ENCODE assay signal across 8 mouse cellular contexts in genomic region chr17:46628471-46628790, GRCm38 (mm10). TPM values are rescaled to one million over a fixed set of nuclear protein-coding genes. Genes with fewer than 3 reads are reported as not detected.
DNase-seq lines count a peak whose midpoint lies in the region; ATAC-seq lines count a peak whose summit lies in the region.

No protein-coding gene starts in this region.

- peak overlapping the region; percentile 84 for H3K4me2 ChIP-seq in heart, embryonic 11.5 days
- H3K4me2 ChIP-seq in forebrain, embryonic 16.5 days (ENCODE audit: low read length): peak overlapping the region; percentile 80
- H3K4me2 ChIP-seq in liver, embryonic 16.5 days (ENCODE audit: low read depth, low read length): peak overlapping the region; percentile 61

- WGBS in heart, embryonic 11.5 days (ENCODE audit: insufficient replicate concordance): 0% methylated on average over 13 of the region's 13 CpGs
- WGBS in forebrain, embryonic 16.5 days: under 1% methylated on average over 13 of the region's 13 CpGs
- WGBS in liver, embryonic 16.5 days (ENCODE audit: insufficient replicate concordance): 1% methylated on average over 13 of the region's 13 CpGs

- peak overlapping the region; percentile 95 for H3K4me3 ChIP-seq in heart, embryonic 11.5 days (ENCODE audit: low read depth, low read length)
- peak overlapping the region; percentile 93 for H3K4me3 ChIP-seq in forebrain, embryonic 16.5 days (replicated peaks; ENCODE audit: low read length)
- peak overlapping the region; percentile 67 for H3K4me3 ChIP-seq in liver, embryonic 16.5 days (ENCODE audit: low read depth, low read length)

- H3K27ac ChIP-seq in heart, embryonic 11.5 days (ENCODE audit: low read depth, low read length): peak overlapping the region; percentile 98
- H3K27ac ChIP-seq in forebrain, embryonic 16.5 days (ENCODE audit: low read length): peak overlapping the region; percentile 90
- H3K27ac ChIP-seq in liver, embryonic 16.5 days (ENCODE audit: low read length): no peak overlapping the region

- H3K27me3 ChIP-seq in heart, embryonic 11.5 days (ENCODE audit: control insufficient read depth, insufficient read depth, low read length): no peaks in the 10 kb centered on the region
- no peaks in the 10 kb centered on the region for H3K27me3 ChIP-seq in forebrain, embryonic 16.5 days (replicated peaks; ENCODE audit: control insufficient read depth, insufficient read depth, low read length)
- peaks cover 26% of the 10 kb centered on the region for H3K27me3 ChIP-seq in liver, embryonic 16.5 days (ENCODE audit: control insufficient read depth, insufficient read depth, low read depth, low read length)

- ATAC-seq in heart, embryonic 11.5 days (replicated peaks; ENCODE audit: insufficient number of reproducible peaks, low FRiP score, low TSS enrichment): no peak
- ATAC-seq in forebrain, embryonic 16.5 days: no peak; the same call in 1 of the 2 replicates
- ATAC-seq in liver, embryonic 16.5 days (ENCODE audit: low read depth): no peak

- H3K9me3 ChIP-seq in heart, embryonic 11.5 days (replicated peaks; ENCODE audit: control insufficient read depth, low read length): no peaks in the 10 kb centered on the region
- H3K9me3 ChIP-seq in forebrain, embryonic 16.5 days (ENCODE audit: control insufficient read depth, low read length): no peaks in the 10 kb centered on the region
- H3K9me3 ChIP-seq in liver, embryonic 16.5 days (replicated peaks; ENCODE audit: control insufficient read depth, low read length): no peaks in the 10 kb centered on the region

- intact Hi-C loops in heart, postnatal 36 days (cut with DNase I): no loop called here

- peaks cover 56% of the 10 kb centered on the region for H3K4me1 ChIP-seq in heart, embryonic 11.5 days (ENCODE audit: control insufficient read depth, insufficient read depth, low read length)
- H3K4me1 ChIP-seq in forebrain, embryonic 16.5 days (replicated peaks; ENCODE audit: control insufficient read depth, insufficient read depth, low read length): peaks cover 42% of the 10 kb centered on the region
- peaks cover 9% of the 10 kb centered on the region for H3K4me1 ChIP-seq in liver, embryonic 16.5 days (ENCODE audit: control insufficient read depth, low read depth, low read length)

- H3K36me3 ChIP-seq in heart, embryonic 11.5 days (ENCODE audit: control insufficient read depth, insufficient read depth, low read length): no peaks in the 10 kb centered on the region; the same call in none of the 2 replicates
- H3K36me3 ChIP-seq in forebrain, embryonic 16.5 days (ENCODE audit: control insufficient read depth, insufficient read depth): no peaks in the 10 kb centered on the region
- H3K36me3 ChIP-seq in liver, embryonic 16.5 days (ENCODE audit: control insufficient read depth, insufficient read depth): no peaks in the 10 kb centered on the region

- H3K9ac ChIP-seq in heart, embryonic 11.5 days (ENCODE audit: low read depth, low read length): peak overlapping the region; percentile 99
- peak overlapping the region; percentile 95 for H3K9ac ChIP-seq in forebrain, embryonic 16.5 days (replicated peaks; ENCODE audit: low read depth, low read length)
- peak overlapping the region; percentile 64 for H3K9ac ChIP-seq in liver, embryonic 16.5 days (ENCODE audit: low read depth, low read length)

- no peak for DNase-seq in heart, postnatal 36 days
- DNase-seq in MN1 (ENCODE audit: low spot score): peak; percentile 61
- no peak for DNase-seq in right cerebral cortex, postnatal 14 days
- DNase-seq in frontal cortex, postnatal 36 days (ENCODE audit: low spot score in 2 of 2): no peak
- no peak for DNase-seq in left cerebral cortex, adult 8-10 months (ENCODE audit: low spot score in 2 of 2)

RNA-seq across cellular contexts. Expression of gene Ptk7, which starts 0.9 kb away (rescaled TPM):
- polyA plus RNA-seq in heart, embryonic 11.5 days (2014; fragmentation: Nextera tagmentation; extraction: Ambion mirVana): 18.8 and 22.8 TPM in 2 replicates
- total RNA-seq in heart, postnatal 36 days (2021): 1 to 10 TPM; 2.7 to 4.0 TPM
- polyA plus RNA-seq in forebrain, embryonic 16.5 days (2015; fragmentation: Nextera tagmentation; extraction: Ambion mirVana): 33.9 and 36.5 TPM in 2 replicates
- 8.4 and 9.4 TPM in 2 replicates for polyA plus RNA-seq in liver, embryonic 16.5 days (2015; fragmentation: Nextera tagmentation; extraction: Ambion mirVana)
- total RNA-seq in left cerebral cortex, adult 8-10 months (2022): 10 to 100 TPM; 11.2 to 12.9 (median 11.8) TPM

RNA-seq across cellular contexts. Expression of gene Klc4, which starts 17.4 kb away (rescaled TPM):
- polyA plus RNA-seq in heart, embryonic 11.5 days (2014; fragmentation: Nextera tagmentation; extraction: Ambion mirVana): 16.5 and 18.0 TPM in 2 replicates
- 10 to 100 TPM; 24.5 to 29.1 TPM for total RNA-seq in heart, postnatal 36 days (2021)
- 42.8 and 43.9 TPM in 2 replicates for polyA plus RNA-seq in forebrain, embryonic 16.5 days (2015; fragmentation: Nextera tagmentation; extraction: Ambion mirVana)
- polyA plus RNA-seq in liver, embryonic 16.5 days (2015; fragmentation: Nextera tagmentation; extraction: Ambion mirVana): 10.0 and 12.2 TPM in 2 replicates
- 10 to 100 TPM; 20.8 to 23.4 (median 22.5) TPM for total RNA-seq in left cerebral cortex, adult 8-10 months (2022)

RNA-seq across cellular contexts. Expression of gene Mrpl2, which starts 17.6 kb away (rescaled TPM):
- 110 and 119 TPM in 2 replicates for polyA plus RNA-seq in heart, embryonic 11.5 days (2014; fragmentation: Nextera tagmentation; extraction: Ambion mirVana)
- total RNA-seq in heart, postnatal 36 days (2021): 100 to 1,000 TPM; 130 to 134 TPM
- 66.1 and 74.9 TPM in 2 replicates for polyA plus RNA-seq in forebrain, embryonic 16.5 days (2015; fragmentation: Nextera tagmentation; extraction: Ambion mirVana)
- polyA plus RNA-seq in liver, embryonic 16.5 days (2015; fragmentation: Nextera tagmentation; extraction: Ambion mirVana): 58.1 and 67.0 TPM in 2 replicates
- total RNA-seq in left cerebral cortex, adult 8-10 months (2022): 10 to 100 TPM; 54.2 to 66.0 (median 59.1) TPM

RNA-seq across cellular contexts. Expression of gene Cul7, which starts 21.7 kb away (rescaled TPM):
- 33.6 and 36.2 TPM in 2 replicates for polyA plus RNA-seq in heart, embryonic 11.5 days (2014; fragmentation: Nextera tagmentation; extraction: Ambion mirVana)
- total RNA-seq in heart, postnatal 36 days (2021): 10 to 100 TPM; 20.7 to 23.8 TPM
- polyA plus RNA-seq in forebrain, embryonic 16.5 days (2015; fragmentation: Nextera tagmentation; extraction: Ambion mirVana): 38.8 and 42.8 TPM in 2 replicates
- polyA plus RNA-seq in liver, embryonic 16.5 days (2015; fragmentation: Nextera tagmentation; extraction: Ambion mirVana): 10.7 and 11.6 TPM in 2 replicates
- 10 to 100 TPM; 28.0 to 33.6 (median 32.5) TPM for total RNA-seq in left cerebral cortex, adult 8-10 months (2022)

RNA-seq across cellular contexts. Expression of gene Rrp36, which starts 45.7 kb away (rescaled TPM):
- 37.0 and 40.8 TPM in 2 replicates for polyA plus RNA-seq in heart, embryonic 11.5 days (2014; fragmentation: Nextera tagmentation; extraction: Ambion mirVana)
- total RNA-seq in heart, postnatal 36 days (2021): 10 to 100 TPM in 1 of 2 experiments, 1 to 10 TPM in 1; 9.5 to 10.7 TPM
- 47.7 and 51.1 TPM in 2 replicates for polyA plus RNA-seq in forebrain, embryonic 16.5 days (2015; fragmentation: Nextera tagmentation; extraction: Ambion mirVana)
- polyA plus RNA-seq in liver, embryonic 16.5 days (2015; fragmentation: Nextera tagmentation; extraction: Ambion mirVana): 17.4 and 18.9 TPM in 2 replicates
- total RNA-seq in left cerebral cortex, adult 8-10 months (2022): 10 to 100 TPM; 16.6 to 19.3 (median 17.9) TPM
